Mouse (Mus musculus): ENCODE results near the gene Angptl8. TPM values are rescaled to one million over a fixed set of nuclear protein-coding genes. Genes with fewer than 3 reads are reported as not detected.

Gene Angptl8
- not detected for polyA plus RNA-seq (2014; fragmentation: Illumina TruSeq; extraction: RNeasy Lipid Tissue Mini Kit (QIAGEN cat#74804); ENCODE audit: low read depth, low replicate concordance)

DNA sequence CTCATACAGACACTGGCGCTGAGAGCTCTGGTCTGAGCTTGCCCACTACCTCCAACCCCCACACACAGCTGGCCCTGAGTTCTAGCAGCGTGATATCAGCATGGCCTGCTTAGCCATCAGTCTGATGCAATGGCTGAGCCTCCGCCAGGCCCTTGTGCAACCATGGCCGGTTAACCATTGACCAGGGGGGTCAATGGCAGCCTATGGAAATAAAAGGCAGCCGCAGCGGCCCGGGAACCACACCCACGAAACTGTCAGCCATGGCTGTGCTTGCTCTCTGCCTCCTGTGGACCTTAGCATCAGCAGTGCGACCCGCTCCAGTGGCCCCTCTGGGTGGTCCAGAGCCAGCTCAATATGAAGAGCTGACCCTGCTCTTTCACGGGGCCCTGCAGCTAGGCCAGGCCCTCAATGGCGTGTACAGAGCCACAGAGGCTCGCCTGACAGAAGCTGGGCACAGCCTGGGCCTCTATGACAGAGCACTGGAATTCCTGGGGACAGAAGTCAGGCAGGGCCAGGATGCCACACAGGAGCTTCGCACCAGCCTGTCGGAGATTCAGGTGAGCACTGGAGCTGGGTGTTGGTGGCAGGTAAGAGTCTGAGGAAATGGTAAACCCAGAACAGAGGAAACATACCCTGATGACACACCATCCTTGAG, at the start of gene Angptl8:
Gene Angptl8, plus strand, starts transcription at position 253 of the 655 bp plus-strand sequence.

GRCm38 (mm10) chr9:21798345-21799009, 36.8 kb upstream of the Angptl8 start, which contains the start of gene Kank2:
Gene Kank2 (minus strand): TSS chr9:21798744.

GRCm38 (mm10) chr9:21852128-21853091, 17.1 kb downstream of the Angptl8 start, which contains the start of gene Dock6:
Gene Dock6 (minus strand): TSS chr9:21852635.

Other genes starting within 250 kb of the Angptl8 start
- gene Timm29, start 242.8 kb upstream of the Angptl8 start, polyA plus RNA-seq (2014; fragmentation: Illumina TruSeq; extraction: RNeasy Lipid Tissue Mini Kit (QIAGEN cat#74804); ENCODE audit: low read depth, low replicate concordance): 30.6 TPM
- gene Yipf2, start 242.7 kb upstream of the Angptl8 start, polyA plus RNA-seq (2014; fragmentation: Illumina TruSeq; extraction: RNeasy Lipid Tissue Mini Kit (QIAGEN cat#74804); ENCODE audit: low read depth, low replicate concordance): 7.8 TPM
- 2.7 TPM for gene Smarca4, start 219.3 kb upstream of the Angptl8 start, polyA plus RNA-seq (2014; fragmentation: Illumina TruSeq; extraction: RNeasy Lipid Tissue Mini Kit (QIAGEN cat#74804); ENCODE audit: low read depth, low replicate concordance)
- 43.0 TPM for gene Ldlr, start 112.0 kb upstream of the Angptl8 start, polyA plus RNA-seq (2014; fragmentation: Illumina TruSeq; extraction: RNeasy Lipid Tissue Mini Kit (QIAGEN cat#74804); ENCODE audit: low read depth, low replicate concordance)
- 6.4 TPM for gene Spc24, start 75.2 kb upstream of the Angptl8 start, polyA plus RNA-seq (2014; fragmentation: Illumina TruSeq; extraction: RNeasy Lipid Tissue Mini Kit (QIAGEN cat#74804); ENCODE audit: low read depth, low replicate concordance)
- gene Kank2, start 36.8 kb upstream of the Angptl8 start, polyA plus RNA-seq (2014; fragmentation: Illumina TruSeq; extraction: RNeasy Lipid Tissue Mini Kit (QIAGEN cat#74804); ENCODE audit: low read depth, low replicate concordance): 7.5 TPM
- gene Dock6, start 17.1 kb downstream of the Angptl8 start, polyA plus RNA-seq (2014; fragmentation: Illumina TruSeq; extraction: RNeasy Lipid Tissue Mini Kit (QIAGEN cat#74804); ENCODE audit: low read depth, low replicate concordance): 3.8 TPM
- gene Rab3d, start 82.7 kb downstream of the Angptl8 start, polyA plus RNA-seq (2014; fragmentation: Illumina TruSeq; extraction: RNeasy Lipid Tissue Mini Kit (QIAGEN cat#74804); ENCODE audit: low read depth, low replicate concordance): 1.7 TPM
- gene Ccdc159, start 92.0 kb downstream of the Angptl8 start, polyA plus RNA-seq (2014; fragmentation: Illumina TruSeq; extraction: RNeasy Lipid Tissue Mini Kit (QIAGEN cat#74804); ENCODE audit: low read depth, low replicate concordance): 1.5 TPM
- 32.3 TPM for gene Tmem205, start 92.0 kb downstream of the Angptl8 start, polyA plus RNA-seq (2014; fragmentation: Illumina TruSeq; extraction: RNeasy Lipid Tissue Mini Kit (QIAGEN cat#74804); ENCODE audit: low read depth, low replicate concordance)
- 0.32 TPM for gene Plppr2, start 101.5 kb downstream of the Angptl8 start, polyA plus RNA-seq (2014; fragmentation: Illumina TruSeq; extraction: RNeasy Lipid Tissue Mini Kit (QIAGEN cat#74804); ENCODE audit: low read depth, low replicate concordance)
- 3.7 TPM for gene Swsap1, start 120.2 kb downstream of the Angptl8 start, polyA plus RNA-seq (2014; fragmentation: Illumina TruSeq; extraction: RNeasy Lipid Tissue Mini Kit (QIAGEN cat#74804); ENCODE audit: low read depth, low replicate concordance)
- gene Epor, start 128.0 kb downstream of the Angptl8 start, polyA plus RNA-seq (2014; fragmentation: Illumina TruSeq; extraction: RNeasy Lipid Tissue Mini Kit (QIAGEN cat#74804); ENCODE audit: low read depth, low replicate concordance): not detected
- 3.0 TPM for gene Rgl3, start 153.9 kb downstream of the Angptl8 start, polyA plus RNA-seq (2014; fragmentation: Illumina TruSeq; extraction: RNeasy Lipid Tissue Mini Kit (QIAGEN cat#74804); ENCODE audit: low read depth, low replicate concordance)
- gene Ccdc151, start 167.1 kb downstream of the Angptl8 start, polyA plus RNA-seq (2014; fragmentation: Illumina TruSeq; extraction: RNeasy Lipid Tissue Mini Kit (QIAGEN cat#74804); ENCODE audit: low read depth, low replicate concordance): not detected
- gene Prkcsh, start 167.3 kb downstream of the Angptl8 start, polyA plus RNA-seq (2014; fragmentation: Illumina TruSeq; extraction: RNeasy Lipid Tissue Mini Kit (QIAGEN cat#74804); ENCODE audit: low read depth, low replicate concordance): 9.6 TPM
- not detected for gene Elavl3, start 216.5 kb downstream of the Angptl8 start, polyA plus RNA-seq (2014; fragmentation: Illumina TruSeq; extraction: RNeasy Lipid Tissue Mini Kit (QIAGEN cat#74804); ENCODE audit: low read depth, low replicate concordance)
- not detected for gene Gm49318, start 235.7 kb downstream of the Angptl8 start, polyA plus RNA-seq (2014; fragmentation: Illumina TruSeq; extraction: RNeasy Lipid Tissue Mini Kit (QIAGEN cat#74804); ENCODE audit: low read depth, low replicate concordance)
- 0.16 TPM for gene Zfp653, start 235.9 kb downstream of the Angptl8 start, polyA plus RNA-seq (2014; fragmentation: Illumina TruSeq; extraction: RNeasy Lipid Tissue Mini Kit (QIAGEN cat#74804); ENCODE audit: low read depth, low replicate concordance)
- gene Ecsit, start 249.9 kb downstream of the Angptl8 start, polyA plus RNA-seq (2014; fragmentation: Illumina TruSeq; extraction: RNeasy Lipid Tissue Mini Kit (QIAGEN cat#74804); ENCODE audit: low read depth, low replicate concordance): 8.2 TPM